Mouse (Mus musculus) ovary, adult 18-20 months (tissue): ENCODE data around the gene L3hypdh.
"Not testable (repeated sequence)": the region's sequence is repeated elsewhere in the genome, so short reads cannot be mapped to it uniquely, and the experiment has no call there.

Source experiments
- DNase-seq: peaks from one replicate; pipeline ENCODE4 v3.0.0; 2022; ENCODE audit warnings: low spot score, mixed read lengths

The L3hypdh gene

DNA sequence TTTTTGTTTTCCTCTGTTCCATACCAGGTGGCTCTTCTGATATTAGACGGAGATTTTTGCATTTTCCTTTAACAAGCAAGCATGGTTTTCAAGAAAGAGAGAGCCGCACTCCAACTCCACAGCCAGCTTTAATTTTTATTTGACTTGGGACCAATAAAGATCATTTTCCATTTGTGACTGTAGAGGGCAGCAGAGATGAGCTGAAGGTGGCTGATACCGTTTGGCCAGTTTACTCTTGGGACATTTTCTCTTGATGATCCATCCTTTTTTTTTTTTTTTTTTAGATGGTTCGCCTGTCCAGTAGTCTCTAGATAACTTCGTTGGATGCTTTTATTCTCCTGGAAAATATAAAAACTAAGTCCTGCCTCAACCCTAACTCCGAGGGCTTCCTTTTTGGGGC lies 31.9 kb downstream of the L3hypdh start:
- DNase-seq, result no peak

DNA sequence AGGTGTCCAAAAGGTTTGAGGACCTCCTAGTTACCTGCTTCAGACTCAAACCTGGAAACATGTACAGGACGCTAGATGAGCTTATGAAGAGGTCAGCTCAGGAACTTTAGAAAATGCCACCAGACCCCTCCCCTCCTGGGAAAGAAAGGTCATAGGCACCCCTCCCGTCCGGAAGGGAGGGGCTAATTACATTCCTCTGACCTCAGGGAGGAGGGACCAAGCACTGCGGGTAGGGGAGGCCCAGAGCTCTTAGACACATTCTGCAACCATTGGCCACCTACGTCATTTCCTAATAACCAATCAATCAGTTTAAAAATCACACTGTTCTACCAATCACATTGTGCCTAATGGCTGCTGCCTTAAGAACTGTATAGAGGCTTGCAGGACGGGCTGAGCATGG lies 32.7 kb downstream of the L3hypdh start:
- no peak for DNase-seq

DNA sequence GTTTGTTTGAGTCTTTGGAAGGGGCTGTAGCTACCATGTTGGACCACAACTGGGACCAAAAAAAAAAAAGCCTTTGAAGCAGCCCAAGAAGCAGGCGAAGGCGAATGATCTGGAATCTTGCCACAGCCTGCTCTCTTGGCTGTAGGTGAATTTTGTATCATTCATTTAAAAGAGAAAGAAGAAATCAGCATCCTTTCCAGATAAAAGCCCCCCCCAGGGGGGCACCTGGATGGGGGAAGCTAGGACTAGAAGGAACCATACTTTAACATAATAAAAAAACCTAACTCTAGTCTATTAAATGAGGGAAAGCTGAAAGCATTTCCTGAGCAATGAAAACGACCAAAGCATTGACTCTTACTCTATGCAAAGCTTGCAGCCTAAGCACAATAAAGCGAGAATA lies 34.4 kb downstream of the L3hypdh start:
- no peak for DNase-seq

DNA sequence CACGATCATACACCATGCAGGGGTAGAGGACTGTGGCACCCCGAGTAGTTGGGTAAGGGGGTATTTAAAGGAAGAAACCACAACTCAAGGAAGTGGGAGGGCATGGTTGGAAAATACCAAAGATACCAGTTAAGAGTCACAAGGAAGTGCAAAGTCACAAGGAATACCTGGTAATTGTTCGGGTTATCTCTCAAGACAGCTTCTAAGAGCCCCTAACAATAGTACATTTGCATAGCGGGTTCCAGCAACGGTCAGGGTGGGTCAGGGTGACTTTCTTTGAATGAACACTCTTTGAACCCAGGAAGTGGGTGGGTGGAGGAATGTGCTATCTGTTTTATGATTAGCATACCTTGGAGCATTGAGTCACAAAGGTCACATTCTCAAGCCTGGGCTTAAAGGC lies 35.1 kb downstream of the L3hypdh start:
- not testable (repeated sequence) for DNase-seq

DNA sequence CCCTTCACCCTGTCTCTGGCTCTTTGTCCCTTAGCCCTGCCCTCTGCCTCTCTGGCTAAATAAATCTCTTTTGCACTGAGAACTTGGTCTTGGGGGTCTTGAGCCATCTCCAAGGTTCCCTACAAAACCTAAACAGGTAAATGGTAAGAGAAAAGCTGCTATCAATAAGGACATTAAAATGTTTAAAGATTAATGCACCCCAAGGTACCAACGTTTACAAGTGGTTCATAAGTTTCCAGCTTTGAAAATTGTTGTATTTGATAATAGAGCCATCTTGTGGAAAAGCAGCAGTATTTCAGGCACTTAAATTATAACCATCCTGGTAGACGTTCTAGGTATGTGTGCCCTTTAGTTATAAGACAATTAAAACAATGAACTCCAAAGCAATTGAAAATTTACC lies 37.7 kb downstream of the L3hypdh start:
- no peak for DNase-seq

DNA sequence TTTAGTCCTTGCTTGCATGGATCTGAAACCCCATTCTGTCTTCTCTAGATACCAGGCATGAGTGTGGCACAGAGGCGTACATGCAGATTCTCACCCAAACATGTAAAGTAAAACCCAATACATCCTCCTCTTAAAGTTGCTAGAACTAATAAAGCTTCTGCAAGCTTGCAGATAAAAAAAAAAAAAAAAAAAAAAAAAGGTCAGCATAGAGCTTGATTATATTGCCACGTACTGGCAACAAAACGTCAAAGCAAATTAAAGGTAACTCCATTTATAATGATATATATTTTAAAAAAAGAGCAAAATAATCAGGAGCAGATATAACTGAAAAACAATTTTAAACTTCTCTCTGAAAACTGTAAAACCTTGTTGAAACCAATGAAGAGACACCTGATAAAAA lies 44.0 kb downstream of the L3hypdh start:
- no peak for DNase-seq

DNA sequence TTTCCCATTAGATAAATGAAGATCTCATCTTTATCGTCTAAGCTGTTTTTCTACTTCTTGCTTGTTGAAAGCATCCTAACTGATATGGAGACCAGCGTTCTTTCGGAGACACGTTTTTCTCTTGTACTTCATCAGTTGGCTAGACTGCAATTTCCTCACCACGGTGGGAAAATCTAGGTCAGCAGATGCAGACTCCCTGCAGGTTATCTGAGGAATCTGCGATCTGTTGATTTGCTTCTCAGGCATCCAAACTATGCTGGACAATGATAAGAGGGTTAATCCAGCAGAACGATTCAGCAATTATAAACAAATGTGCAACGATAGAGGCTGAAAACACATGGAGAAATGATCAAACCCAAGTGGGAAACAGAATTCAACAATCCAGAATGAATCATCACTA lies 45.7 kb downstream of the L3hypdh start:
- no peak for DNase-seq

DNA sequence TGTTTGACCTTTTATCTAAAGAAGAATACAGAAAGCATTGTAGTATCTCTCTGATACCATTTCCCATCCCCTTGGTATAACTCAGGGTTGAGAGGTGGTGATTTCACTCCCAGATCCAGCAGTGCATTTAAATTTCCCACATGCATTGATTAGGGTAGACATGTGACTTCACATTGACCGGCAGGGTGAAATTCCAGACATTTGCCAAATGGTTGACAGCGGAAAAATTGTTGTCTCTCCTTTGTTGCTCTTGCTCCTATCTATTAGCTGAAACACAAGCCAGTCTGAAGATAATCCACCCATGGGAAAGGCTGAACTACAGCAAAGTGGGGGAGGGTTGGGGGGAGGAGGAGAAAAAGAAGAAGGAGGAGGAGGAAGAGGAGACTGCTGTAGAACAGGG lies 46.4 kb downstream of the L3hypdh start:
- DNase-seq, result no peak

DNA sequence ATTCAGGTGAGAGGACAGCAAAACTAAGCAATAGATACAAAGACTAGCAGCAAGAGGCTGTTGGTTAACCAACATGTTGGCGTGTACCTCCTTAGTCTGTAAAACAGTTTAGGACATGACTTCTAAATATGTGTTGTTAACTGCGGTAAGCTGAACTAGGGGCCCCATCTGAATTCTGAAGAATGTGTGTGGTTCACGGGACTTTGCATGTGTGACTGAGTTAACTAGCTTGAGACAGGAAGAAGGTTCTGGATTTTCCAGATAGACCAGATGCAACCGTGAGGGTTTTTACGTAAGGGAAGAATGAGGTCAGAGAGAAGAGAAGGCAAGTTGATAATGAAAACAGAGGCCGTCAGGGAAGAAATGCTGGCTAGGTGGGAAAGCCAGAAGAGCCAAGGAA lies 48.2 kb downstream of the L3hypdh start:
- no peak for DNase-seq

DNA sequence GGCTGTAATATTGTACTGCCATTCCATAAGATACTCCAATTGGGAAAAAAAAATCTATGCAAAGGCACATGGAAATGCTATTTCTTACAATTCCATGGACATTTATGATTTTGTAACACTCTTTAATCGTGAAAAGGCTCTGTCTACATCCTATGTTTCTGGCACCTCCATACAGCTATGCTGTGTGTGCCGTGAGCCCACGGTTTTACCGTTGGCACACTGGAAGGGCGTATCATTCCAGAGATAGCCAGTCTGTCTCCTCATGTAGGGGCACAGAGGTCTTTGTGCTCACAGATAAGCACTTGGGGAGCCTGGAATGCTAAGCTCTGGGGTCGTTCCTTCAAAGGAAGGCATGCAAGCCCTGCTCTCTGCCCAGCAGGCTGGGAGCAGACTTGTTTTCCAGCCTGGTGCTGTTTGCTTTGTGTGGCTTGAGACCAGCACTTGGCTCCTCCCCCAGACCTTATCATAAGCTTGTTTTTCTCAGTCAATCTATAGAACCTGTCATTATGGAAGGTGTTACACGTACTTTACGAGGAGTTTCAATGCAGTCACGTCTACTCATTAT lies 49.1 kb downstream of the L3hypdh start:
- DNase-seq, result no peak

DNA sequence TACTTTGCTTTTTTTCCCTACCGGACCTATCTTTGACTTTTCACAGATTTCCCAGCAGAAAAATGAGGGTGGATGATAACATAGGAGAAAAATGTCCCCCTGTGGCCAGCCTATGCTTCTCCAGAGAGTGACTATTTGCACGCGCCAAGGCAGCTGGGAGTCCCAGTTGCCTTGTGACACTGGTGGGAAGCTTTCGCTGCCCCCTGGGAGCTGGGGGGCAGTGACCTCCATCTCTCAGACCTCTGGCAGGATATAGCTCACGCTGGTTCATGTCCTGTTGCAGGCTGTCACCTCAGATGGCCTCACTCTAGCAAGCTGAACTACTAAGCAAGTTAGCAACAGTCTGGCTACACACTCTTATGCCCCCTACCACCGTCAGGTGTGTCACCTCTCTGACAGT lies 53.4 kb downstream of the L3hypdh start:
- DNase-seq, result no peak

DNA sequence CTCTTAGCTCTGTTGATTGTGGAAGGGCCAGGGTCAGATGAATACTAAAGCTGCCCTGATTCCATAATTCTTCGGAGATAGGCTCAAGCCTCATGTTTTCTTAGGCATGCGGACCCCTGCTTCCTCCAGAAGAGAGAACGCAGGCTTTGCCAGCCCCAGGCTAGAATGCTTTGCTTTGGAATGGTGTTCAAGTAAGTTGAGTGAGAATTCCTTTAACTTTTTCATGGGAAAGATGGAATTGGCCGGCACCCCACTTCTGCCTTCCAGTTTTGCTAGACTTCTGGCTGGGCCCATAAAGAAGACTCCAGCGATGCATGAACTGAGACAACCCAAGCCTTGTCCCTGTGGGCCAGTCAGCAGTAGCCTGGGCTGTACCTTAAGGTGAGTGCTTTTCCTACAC lies 54.1 kb downstream of the L3hypdh start:
- DNase-seq, result no peak

DNA sequence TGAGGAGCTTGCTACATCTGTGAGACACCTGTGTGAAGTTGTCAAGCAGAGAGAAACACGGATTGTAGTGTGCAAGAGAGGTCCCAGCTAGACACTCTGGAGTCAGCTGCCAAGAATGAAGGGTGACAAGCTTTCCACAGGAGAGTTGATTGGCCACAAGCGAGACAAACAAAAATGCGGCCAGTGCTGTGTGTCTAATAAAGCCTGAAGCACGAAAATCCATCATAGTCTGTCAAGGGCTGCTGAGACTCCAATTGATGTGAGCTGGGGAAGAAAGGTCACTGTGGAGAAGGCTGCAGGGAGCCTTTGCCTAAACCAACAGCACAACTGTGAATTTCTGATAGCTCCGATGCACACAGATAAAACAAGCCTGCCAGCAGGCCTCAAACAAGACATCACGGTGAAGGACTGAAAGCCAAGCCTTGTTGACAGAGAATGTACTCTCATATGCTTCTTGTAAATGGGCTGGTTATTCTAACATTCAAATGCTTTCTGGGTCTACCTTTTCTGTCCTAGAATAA lies 59.9 kb downstream of the L3hypdh start:
- DNase-seq, result no peak

DNA sequence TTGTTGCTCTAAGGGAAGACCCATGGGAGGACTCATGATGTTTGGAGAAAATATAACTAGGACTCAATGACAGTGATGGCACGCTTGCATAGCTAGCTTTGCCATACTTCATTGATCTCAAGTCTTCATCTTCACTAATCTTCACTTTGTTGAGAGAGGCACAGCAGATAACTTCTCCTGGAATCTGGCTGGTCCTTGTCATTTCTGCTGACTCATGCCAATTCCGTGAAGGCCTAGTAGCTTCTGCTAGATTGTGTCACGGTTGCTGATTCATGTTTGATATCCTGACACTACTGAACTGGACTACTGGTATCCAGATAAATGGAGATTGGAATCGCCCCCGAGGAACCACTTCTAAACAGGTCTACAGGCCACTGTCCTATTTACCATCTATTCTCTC lies 61.7 kb downstream of the L3hypdh start:
- DNase-seq, result no peak
